Mouse (Mus musculus): ENCODE results near the gene Svs5.

Gene Svs5

GRCm38 (mm10) chr2:164377478-164378426 lies 45.2 kb downstream of the Svs5 start:
- DNase-seq (ENCODE audit: low spot score), result no peak

- no peak for DNase-seq (ENCODE audit: low spot score)
Measured at GRCm38 (mm10) chr2:164381726-164382125, 49.2 kb downstream of the Svs5 start.

GRCm38 (mm10) chr2:164382971-164383370 lies 50.4 kb downstream of the Svs5 start:
- DNase-seq (ENCODE audit: low spot score), result no peak

All from embryo, embryonic 10 days (tissue).